Mouse (Mus musculus) kidney, postnatal 4 days (tissue): ENCODE data around the gene Ncaph2.

Experiments used
- DNase-seq, 2 experiments: peaks; one replicate each; pipeline ENCODE4 v3.0.0; 2021; ENCODE audit warnings: mixed read lengths in 2 of 2

Gene Ncaph2

DNA sequence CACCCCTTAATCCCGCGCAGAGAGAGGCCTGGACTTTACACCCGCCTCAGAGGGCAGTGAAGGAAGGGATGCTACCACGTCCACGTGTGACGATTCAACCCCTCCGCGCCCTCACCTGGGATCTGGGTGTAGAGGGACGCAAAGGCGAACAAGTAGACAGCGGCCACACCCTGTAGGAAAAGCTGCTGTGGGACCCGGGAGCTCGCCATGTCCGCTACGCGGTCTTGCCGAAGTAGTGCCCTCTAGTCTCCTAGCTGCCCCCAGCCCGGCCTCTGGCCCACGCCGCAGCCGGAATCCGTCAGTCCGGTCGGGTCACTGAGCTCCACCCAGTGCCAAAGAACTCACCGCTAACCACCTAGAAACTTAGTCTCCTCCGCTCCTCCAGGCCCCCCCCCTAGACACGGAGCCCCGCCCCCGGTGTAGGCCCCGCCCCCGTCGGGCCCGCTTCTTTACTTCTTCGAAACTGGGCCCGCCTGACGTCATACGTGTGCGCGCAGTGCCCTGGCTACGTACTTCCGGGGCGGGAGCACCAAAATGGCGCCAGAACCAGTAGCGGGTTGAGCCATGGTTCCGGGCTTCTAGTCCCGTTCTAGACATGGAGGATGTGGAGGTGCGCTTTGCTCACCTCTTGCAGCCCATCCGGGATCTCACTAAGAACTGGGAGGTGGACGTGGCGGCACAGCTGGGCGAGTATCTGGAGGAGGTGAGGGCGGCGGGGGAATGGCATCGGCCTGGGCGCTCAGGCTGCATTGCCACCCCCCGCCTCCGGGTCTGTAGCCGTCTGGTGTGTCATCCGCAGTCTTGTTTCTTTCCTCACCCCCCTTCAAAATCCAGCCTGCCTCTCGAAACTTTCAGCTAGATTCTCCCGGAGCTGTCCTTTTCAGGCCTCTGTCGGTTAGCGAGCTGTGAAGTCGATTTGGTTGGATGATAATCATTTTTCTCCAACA, at the start of gene Ncaph2, which contains the start of gene Lmf2:
Ncaph2 (plus strand) TSS at position 479 of the 947 bp plus-strand sequence.
Lmf2 (minus strand) TSS at position 419 of the 947 bp plus-strand sequence.
- peak; percentile 98 to 99 for DNase-seq

- DNase-seq = no peak
Measured at GRCm38 (mm10) chr15:89305966-89306365, 49.6 kb upstream of the Ncaph2 start.

- DNase-seq = no peak
Measured at GRCm38 (mm10) chr15:89307461-89307860, 48.1 kb upstream of the Ncaph2 start.

- DNase-seq = peak in 1 of 2 experiments; percentile 0
Measured at GRCm38 (mm10) chr15:89308406-89309139, 46.9 kb upstream of the Ncaph2 start.

DNA sequence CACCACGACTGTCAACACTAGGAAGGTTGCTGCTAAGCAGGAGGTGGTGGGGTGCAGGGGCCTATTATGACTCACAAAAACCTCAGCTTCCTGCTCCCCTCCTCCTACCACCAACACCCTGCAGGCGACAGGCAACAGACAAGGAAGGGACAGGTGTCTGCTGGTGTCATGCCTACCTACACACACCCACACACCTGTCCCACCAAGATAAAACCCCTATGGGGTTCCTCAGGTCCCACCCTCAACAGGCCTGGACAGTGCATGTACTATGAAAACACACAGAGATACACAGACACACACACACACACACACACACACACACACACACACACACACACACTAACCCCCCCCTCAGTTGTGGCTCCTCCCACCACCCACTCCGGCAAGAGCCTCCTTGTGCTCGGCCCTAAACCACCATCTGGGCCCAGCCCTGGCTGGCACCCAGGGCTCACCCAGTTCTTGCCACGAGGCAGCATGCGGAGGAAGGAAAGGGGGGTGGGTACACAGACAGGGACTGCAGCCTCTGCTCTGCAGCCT, 45.5 kb upstream of the Ncaph2 start:
- no peak for DNase-seq

- no peak for DNase-seq
Measured at GRCm38 (mm10) chr15:89313359-89313758, 42.2 kb upstream of the Ncaph2 start.

DNA sequence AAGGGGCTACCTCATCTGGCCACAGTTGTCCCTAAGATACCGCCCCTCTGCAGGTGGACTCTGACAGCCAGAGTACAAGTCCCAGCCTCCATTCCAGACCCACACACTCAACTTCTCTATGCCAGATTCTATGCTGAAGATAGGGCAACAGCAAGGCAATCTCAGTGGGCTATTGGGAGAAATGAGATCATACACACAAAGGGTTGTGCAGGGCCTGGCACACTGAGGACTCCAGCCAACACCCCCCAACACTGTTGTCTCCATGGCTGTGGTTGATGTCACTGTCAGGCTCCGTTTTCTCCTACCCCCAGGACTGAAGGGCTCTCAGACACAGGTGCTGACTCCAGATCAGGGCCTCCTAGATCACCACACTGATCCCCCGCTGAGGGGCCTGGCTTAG, 41.4 kb upstream of the Ncaph2 start:
- DNase-seq = no peak

DNA sequence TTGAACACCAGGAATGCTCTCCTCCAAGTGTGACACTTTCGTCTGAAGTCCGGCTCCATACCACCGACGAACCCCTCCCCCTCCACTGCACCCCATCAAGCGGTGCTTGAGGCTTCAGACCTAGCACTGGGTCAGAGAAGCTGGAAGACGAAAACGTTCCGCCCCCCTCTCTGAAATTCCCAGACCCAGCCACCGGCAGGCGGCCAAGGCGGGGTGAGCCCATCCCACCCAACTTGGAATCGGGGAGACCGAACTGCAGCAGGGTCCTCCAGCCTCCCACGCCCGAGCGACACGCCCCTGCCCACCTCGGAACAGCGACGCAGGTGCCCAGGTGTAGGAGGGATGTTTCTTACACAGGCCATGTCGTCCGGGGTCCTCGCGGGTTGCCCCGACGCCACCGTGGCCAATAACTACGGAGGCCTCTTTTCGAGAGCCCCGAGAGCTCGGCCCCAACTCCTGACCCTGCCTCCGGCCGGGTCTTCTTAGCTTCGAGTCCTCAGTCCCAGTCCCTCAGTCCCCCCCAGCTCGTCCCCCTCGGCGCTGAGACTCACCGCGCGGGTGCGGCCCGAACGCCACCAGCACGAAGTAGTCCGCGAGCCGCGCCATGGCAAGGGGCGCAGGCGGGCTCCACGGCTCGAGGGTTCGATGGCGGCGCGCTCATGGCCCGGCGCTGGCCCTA, 40.9 kb upstream of the Ncaph2 start:
- DNase-seq = peak; percentile 61 to 73

- peak; percentile 98 to 99 for DNase-seq
Measured at GRCm38 (mm10) chr15:89315190-89315731, 40.3 kb upstream of the Ncaph2 start, which contains the start of gene Sbf1. Gene Sbf1 (minus strand): TSS chr15:89315311.

DNA sequence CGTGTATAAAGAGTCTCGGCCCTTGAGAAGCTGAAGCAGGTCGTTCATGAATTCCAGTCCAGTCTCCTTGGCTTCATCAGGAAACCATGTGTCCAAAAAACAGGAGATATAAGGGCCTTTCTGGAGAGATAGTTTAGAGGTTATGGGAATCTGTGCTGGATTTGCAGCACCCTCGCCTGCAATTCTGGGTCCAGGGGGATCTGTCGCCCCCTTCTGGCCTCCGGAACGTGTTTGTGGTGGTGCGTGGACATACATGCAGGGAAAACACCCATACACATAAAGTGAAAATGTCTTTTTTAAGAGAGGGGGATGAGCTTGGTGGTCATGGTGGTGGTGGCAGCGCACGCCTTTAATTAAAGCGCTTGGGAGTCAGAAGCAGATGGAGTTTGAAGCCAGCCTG, 39.4 kb upstream of the Ncaph2 start:
- peak; percentile 50 to 56 for DNase-seq

GRCm38 (mm10) chr15:89321264-89321663, 34.3 kb upstream of the Ncaph2 start:
- no peak for DNase-seq

- peak; percentile 37 to 38 for DNase-seq
Measured at GRCm38 (mm10) chr15:89322670-89323522, 32.6 kb upstream of the Ncaph2 start, which contains the start of gene Adm2. Gene Adm2 (plus strand): TSS chr15:89322720.

- DNase-seq = no peak
Measured at GRCm38 (mm10) chr15:89323656-89324055, 31.9 kb upstream of the Ncaph2 start.

GRCm38 (mm10) chr15:89326441-89326840, 29.1 kb upstream of the Ncaph2 start:
- peak; percentile 36 to 64 for DNase-seq

DNA sequence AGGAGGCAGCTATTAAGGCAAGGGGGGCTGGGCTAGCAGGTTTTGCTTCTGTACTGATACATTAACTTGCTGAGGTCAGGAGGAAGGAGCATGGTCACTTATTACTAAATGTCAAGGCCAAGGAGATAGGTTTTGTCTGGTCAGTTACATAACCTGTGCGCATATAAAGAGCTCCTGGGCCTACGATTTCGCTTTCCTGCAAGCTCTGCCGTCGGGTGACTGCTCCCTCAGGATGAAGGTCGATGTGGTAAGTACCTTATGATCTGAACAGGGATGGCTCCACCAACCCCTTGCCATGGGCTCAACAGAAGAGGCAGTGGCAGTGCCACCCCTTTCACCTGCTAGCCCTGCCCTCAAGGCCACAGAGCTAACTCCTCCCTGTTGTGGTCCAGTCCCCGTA, 21.2 kb upstream of the Ncaph2 start, which contains the start of gene Miox:
Miox (plus strand) TSS at position 128 of the 400 bp plus-strand sequence.
- DNase-seq = peak in 1 of 2 experiments; percentile 35

GRCm38 (mm10) chr15:89334774-89335537, 20.6 kb upstream of the Ncaph2 start:
- DNase-seq = peak in 1 of 2 experiments; percentile 17

DNA sequence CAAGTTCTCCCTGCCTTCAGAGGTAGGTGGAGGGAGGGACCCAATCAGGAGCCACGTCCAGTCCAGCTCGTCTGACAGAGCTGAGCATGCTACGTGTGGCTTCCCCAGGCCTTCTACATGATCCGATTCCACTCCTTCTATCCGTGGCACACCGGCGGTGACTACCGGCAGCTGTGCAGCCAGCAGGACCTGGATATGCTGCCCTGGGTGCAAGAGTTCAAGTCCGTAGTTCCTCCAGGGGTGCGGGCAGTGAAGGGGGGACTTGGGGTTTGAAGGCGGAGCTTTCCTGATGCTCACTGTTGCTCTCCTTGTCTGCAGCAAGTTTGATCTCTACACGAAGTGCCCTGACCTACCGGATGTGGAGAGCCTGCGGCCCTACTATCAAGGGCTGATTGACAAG, 19.1 kb upstream of the Ncaph2 start:
- DNase-seq = no peak

- DNase-seq = no peak
Measured at GRCm38 (mm10) chr15:89339696-89340095, 15.8 kb upstream of the Ncaph2 start.

GRCm38 (mm10) chr15:89340136-89340535, 15.4 kb upstream of the Ncaph2 start:
- no peak for DNase-seq

- DNase-seq = no peak
Measured at GRCm38 (mm10) chr15:89341678-89342077, 13.8 kb upstream of the Ncaph2 start.
